In genomic region chr14:27338034-27338708, GRCm38 (mm10) we compare ENCODE assay signal across 8 mouse cellular contexts.
A peak's percentile ranks its signal among the peaks of the same experiment; 100 is the strongest.
DNase-seq lines count a peak whose midpoint lies in the region; ATAC-seq and TF ChIP-seq lines count a peak whose summit lies in the region.

No protein-coding gene starts in this region.

- peaks cover 18% of the 10 kb centered on the region; the same call in 1 of the 2 replicates for H3K79me2 ChIP-seq in liver, adult 2 months (ENCODE audit: control insufficient read depth, insufficient read depth, low read length)

- 0 out of 2 replicates have a peak, but pooled peaks have one; percentile 16 for TF ChIP-seq CTCF in liver, adult 2 months (IDR thresholded peaks at IDR 0.05; ENCODE audit: low read depth, low read length)
- TF ChIP-seq CTCF in bone marrow, adult 2 months (IDR thresholded peaks at IDR 0.05; ENCODE audit: control insufficient read depth, insufficient read depth, low read length) = peak; percentile 10; the same call in 1 of the 2 replicates

- TF ChIP-seq POLR2A in liver, adult 2 months (IDR thresholded peaks at IDR 0.05; ENCODE audit: extremely low read depth, insufficient read depth, low read length) = no peak
- no peak for TF ChIP-seq POLR2A in bone marrow, adult 2 months (IDR thresholded peaks at IDR 0.05; ENCODE audit: borderline replicate concordance, control insufficient read depth, low read depth, low read length)

- no peaks in the 10 kb centered on the region for H3K36me3 ChIP-seq in liver, adult 2 months (ENCODE audit: control insufficient read depth, insufficient read depth, low read length)
- H3K36me3 ChIP-seq in heart, embryonic 13.5 days = no peaks in the 10 kb centered on the region
- no peaks in the 10 kb centered on the region for H3K36me3 ChIP-seq in neural tube, embryonic 15.5 days

- no peak overlapping the region for H3K4me3 ChIP-seq in liver, adult 2 months (ENCODE audit: insufficient read depth, low read depth, low read length)
- peak overlapping the region; percentile 34 for H3K4me3 ChIP-seq in bone marrow, adult 2 months (replicated peaks; ENCODE audit: control insufficient read depth, low read depth, low read length)
- H3K4me3 ChIP-seq in heart, embryonic 13.5 days = peak overlapping the region; percentile 73
- H3K4me3 ChIP-seq in neural tube, embryonic 15.5 days (replicated peaks) = no peak overlapping the region

- 0 out of 2 replicates have a peak overlapping the region, but pooled peaks have one; percentile 0 for H3K27ac ChIP-seq in liver, adult 2 months (replicated peaks; ENCODE audit: insufficient read depth, low read depth, low read length)
- H3K27ac ChIP-seq in bone marrow, adult 2 months (ENCODE audit: control insufficient read depth, insufficient read depth, low read depth, low read length, poor library complexity) = peak overlapping the region; percentile 16; the same call in 1 of the 2 replicates
- no peak overlapping the region for H3K27ac ChIP-seq in heart, embryonic 13.5 days (replicated peaks)
- H3K27ac ChIP-seq in neural tube, embryonic 15.5 days (replicated peaks) = no peak overlapping the region

- H3K4me1 ChIP-seq in liver, adult 2 months (ENCODE audit: control insufficient read depth, insufficient read depth, low read length) = peaks cover 28% of the 10 kb centered on the region
- peaks cover 6% of the 10 kb centered on the region; the same call in 1 of the 2 replicates for H3K4me1 ChIP-seq in bone marrow, adult 2 months (ENCODE audit: control insufficient read depth, insufficient read depth, low read length)
- H3K4me1 ChIP-seq in heart, embryonic 13.5 days = peaks cover 44% of the 10 kb centered on the region
- peaks cover 17% of the 10 kb centered on the region for H3K4me1 ChIP-seq in neural tube, embryonic 15.5 days

- ATAC-seq in CD4-positive, CD25-positive, alpha-beta regulatory T cell, adult 4 months = no peak
- no peak for ATAC-seq in heart, embryonic 13.5 days (ENCODE audit: extremely low read depth, insufficient number of reproducible peaks, low FRiP score, low TSS enrichment)
- ATAC-seq in neural tube, embryonic 15.5 days (ENCODE audit: low FRiP score) = no peak

- no peak overlapping the region; the same call in 1 of the 2 replicates for H3K9ac ChIP-seq in liver, adult 2 months (ENCODE audit: low read depth, low read length)
- no peak overlapping the region for H3K9ac ChIP-seq in heart, embryonic 13.5 days
- no peak overlapping the region for H3K9ac ChIP-seq in neural tube, embryonic 15.5 days (replicated peaks)

- H3K9me3 ChIP-seq in heart, embryonic 13.5 days = no peaks in the 10 kb centered on the region
- no peaks in the 10 kb centered on the region for H3K9me3 ChIP-seq in neural tube, embryonic 15.5 days (replicated peaks)

- WGBS in liver, adult 2 months = 17% methylated on average over 12 of the region's 12 CpGs
- 21% methylated on average over 12 of the region's 12 CpGs for WGBS in bone marrow, adult 2 months
- WGBS in heart, embryonic 13.5 days = 28% methylated on average over 12 of the region's 12 CpGs
- WGBS in neural tube, embryonic 15.5 days = 38% methylated on average over 12 of the region's 12 CpGs

- DNase-seq in CD4-positive, CD25-positive, alpha-beta regulatory T cell, adult 2 months (ENCODE audit: low read depth, low spot score) = peak; percentile 87
- DNase-seq in liver, adult 2 months (ENCODE audit: extremely low read depth, low read depth, low spot score) = peak; percentile 72
- DNase-seq in liver = no peak
- DNase-seq in natural killer cell, adult 2 months (ENCODE audit: low spot score in 2 of 2) = peak; percentile 54

- H3K4me2 ChIP-seq in heart, embryonic 13.5 days = 0 out of 2 replicates have a peak overlapping the region, but pooled peaks have one; percentile 100
- no peak overlapping the region for H3K4me2 ChIP-seq in neural tube, embryonic 15.5 days

- no peaks in the 10 kb centered on the region for H3K27me3 ChIP-seq in liver, adult 2 months (ENCODE audit: control insufficient read depth, insufficient read depth, low read length)
- peaks cover 12% of the 10 kb centered on the region for H3K27me3 ChIP-seq in heart, embryonic 13.5 days (replicated peaks)
- H3K27me3 ChIP-seq in neural tube, embryonic 15.5 days (replicated peaks) = peaks cover 23% of the 10 kb centered on the region

Comparison
In these comparisons a context has a peak if more than half of its experiments do, and no peak if none do; other contexts are left out.
1. H3K27ac ChIP-seq: peak in liver, adult 2 months (single experiment) and bone marrow, adult 2 months (single experiment); none in heart, embryonic 13.5 days (single experiment) and neural tube, embryonic 15.5 days (single experiment).
2. H3K4me3 ChIP-seq: peak in bone marrow, adult 2 months (single experiment) and heart, embryonic 13.5 days (single experiment); none in liver, adult 2 months (single experiment) and neural tube, embryonic 15.5 days (single experiment).